Mouse (Mus musculus): ENCODE data around the gene Proser1. TPM values are rescaled to one million over a fixed set of nuclear protein-coding genes. Genes with fewer than 3 reads are reported as not detected.

Proser1 gene
- 13.7 and 18.7 TPM in 2 replicates for polyA plus RNA-seq (2014; fragmentation: Nextera tagmentation; extraction: Ambion mirVana)

DNA sequence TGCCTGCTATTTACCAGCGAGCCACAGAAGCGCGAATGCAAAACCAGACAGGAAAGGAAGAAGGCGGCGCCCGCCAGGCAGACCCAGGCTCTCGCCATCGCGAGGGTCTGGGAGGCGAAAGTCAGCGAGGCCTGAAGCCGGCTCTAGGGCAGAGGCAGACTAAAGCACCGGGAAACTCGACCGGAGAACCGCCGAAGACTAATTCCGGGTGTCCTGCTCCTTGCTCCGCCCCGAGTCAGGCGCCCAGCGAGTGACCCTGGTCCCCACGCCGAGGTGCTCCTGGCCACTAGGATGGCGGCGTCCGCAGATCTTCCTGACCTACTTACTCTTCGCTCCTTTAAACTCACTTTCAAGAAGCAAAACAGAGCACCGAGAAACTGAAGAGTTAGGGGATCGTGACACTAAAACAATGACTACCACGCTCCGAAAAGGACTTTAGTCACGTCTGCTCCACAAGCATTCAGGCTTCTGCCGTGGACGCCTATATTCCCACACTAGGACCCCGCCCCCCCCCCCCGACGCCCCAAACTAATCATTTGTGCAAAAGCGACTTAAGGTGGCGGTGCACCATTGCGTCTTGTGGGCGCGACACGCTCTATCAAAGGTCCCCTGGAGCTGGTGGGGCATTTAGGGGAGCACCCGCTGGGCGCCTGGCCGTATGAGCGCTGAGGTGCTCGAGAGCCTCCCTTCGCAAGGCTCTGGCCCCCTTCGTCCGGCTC, at the start of gene Proser1, which contains the start of gene Nhlrc3:
Proser1 (plus strand) TSS at position 621 of the 719 bp plus-strand sequence.
Nhlrc3 (minus strand) TSS at position 287 of the 719 bp plus-strand sequence.
- H3K27me3 ChIP-seq (replicated peaks; ENCODE audit: control insufficient read depth, insufficient read depth, low read length): no peaks in the 10 kb centered on the region
- H3K9me3 ChIP-seq (replicated peaks; ENCODE audit: control insufficient read depth, low read length): no peaks in the 10 kb centered on the region
- H3K4me1 ChIP-seq (ENCODE audit: control insufficient read depth, insufficient read depth, low read length): peaks cover 26% of the 10 kb centered on the region
- WGBS: under 1% methylated on average over 48 of the region's 52 CpGs
- peak within 1 kb of the TSS; percentile 91 for H3K27ac ChIP-seq (ENCODE audit: low read depth, low read length)
- peak; percentile 99 for ATAC-seq
- H3K4me2 ChIP-seq (ENCODE audit: low read length): peak within 1 kb of the TSS; percentile 82
- peaks cover 22% of the 10 kb centered on the region for H3K36me3 ChIP-seq (ENCODE audit: control insufficient read depth, insufficient read depth, low read length)
- peak within 1 kb of the TSS; percentile 93 for H3K4me3 ChIP-seq (ENCODE audit: low read depth, low read length)
- peak within 1 kb of the TSS; percentile 90 for H3K9ac ChIP-seq (ENCODE audit: low read length)
- peak; percentile 99 for DNase-seq (ENCODE audit: low spot score)

DNA sequence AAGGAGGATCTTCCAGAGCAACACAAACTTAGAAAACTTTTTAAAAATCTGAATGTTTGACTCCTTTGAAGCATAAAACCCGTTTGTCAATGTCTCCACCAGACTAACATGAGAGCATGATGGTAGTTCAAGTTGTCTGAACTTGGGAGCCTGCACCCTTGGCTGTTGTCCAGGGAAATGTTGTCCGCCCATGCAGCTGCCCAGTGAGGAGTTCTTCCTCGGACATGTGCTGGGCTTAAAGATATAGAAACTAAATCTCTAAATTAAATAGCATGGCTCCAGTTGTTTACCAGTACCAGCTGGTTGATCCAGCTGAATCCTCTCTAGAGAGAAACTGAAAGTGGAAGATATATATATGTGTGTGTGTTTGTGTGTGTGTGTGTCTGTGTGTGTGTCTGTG, 49.5 kb upstream of the Proser1 start:
- H3K27me3 ChIP-seq (replicated peaks; ENCODE audit: control insufficient read depth, insufficient read depth, low read length): no peaks in the 10 kb centered on the region
- no peak overlapping the region for H3K4me2 ChIP-seq (ENCODE audit: low read length)
- ATAC-seq: no peak
- H3K9me3 ChIP-seq (replicated peaks; ENCODE audit: control insufficient read depth, low read length): no peaks in the 10 kb centered on the region
- H3K36me3 ChIP-seq (ENCODE audit: control insufficient read depth, insufficient read depth, low read length): no peaks in the 10 kb centered on the region
- H3K27ac ChIP-seq (ENCODE audit: low read depth, low read length): no peak overlapping the region
- H3K4me3 ChIP-seq (ENCODE audit: low read depth, low read length): no peak overlapping the region
- DNase-seq (ENCODE audit: low spot score): no peak
- H3K4me1 ChIP-seq (ENCODE audit: control insufficient read depth, insufficient read depth, low read length): 0 out of 2 replicates have a peak, but pooled peaks cover 5% of the 10 kb centered on the region
- H3K9ac ChIP-seq (ENCODE audit: low read length): no peak overlapping the region
- WGBS: 67% methylated on average over 3 of the region's 3 CpGs

DNA sequence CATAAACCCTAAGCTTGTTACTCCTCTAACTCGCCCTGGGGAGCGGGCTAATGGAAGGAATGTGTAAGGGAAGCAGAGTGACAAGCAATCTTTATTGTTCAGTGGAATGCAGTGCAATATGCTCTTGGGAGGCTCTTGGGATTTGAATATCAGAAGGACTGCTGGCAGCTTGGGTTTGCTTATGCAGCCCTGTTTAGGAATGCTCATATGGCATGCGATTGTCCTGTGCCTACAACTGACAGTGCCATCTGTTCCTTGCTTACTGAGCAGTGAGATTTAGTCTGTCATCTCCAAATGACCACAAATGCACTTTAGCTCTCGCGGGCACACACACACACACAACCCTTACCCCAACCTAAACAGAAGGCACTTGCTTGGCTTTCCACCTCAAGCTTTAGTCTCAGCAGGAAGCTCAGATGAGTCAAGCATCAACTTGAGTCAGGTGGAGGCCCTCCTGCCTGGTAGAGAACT, 47.4 kb upstream of the Proser1 start:
- Histone ChIP-seq H3K9ac (ENCODE audit: low read length) (no peak overlapping the region), H3K27me3 (replicated peaks; ENCODE audit: control insufficient read depth, insufficient read depth, low read length) (no peaks in the 10 kb centered on the region), H3K4me3 (ENCODE audit: low read depth, low read length) (no peak overlapping the region), H3K27ac (ENCODE audit: low read depth, low read length) (0 out of 2 replicates have a peak overlapping the region, but pooled peaks have one; percentile 4), H3K4me1 (ENCODE audit: control insufficient read depth, insufficient read depth, low read length) (0 out of 2 replicates have a peak, but pooled peaks cover 5% of the 10 kb centered on the region), H3K36me3 (ENCODE audit: control insufficient read depth, insufficient read depth, low read length) (no peaks in the 10 kb centered on the region), H3K9me3 (replicated peaks; ENCODE audit: control insufficient read depth, low read length) (no peaks in the 10 kb centered on the region), H3K4me2 (ENCODE audit: low read length) (no peak overlapping the region)
- WGBS: 36% methylated on average over 5 of the region's 5 CpGs
- peak; percentile 77; the same call in 1 of the 2 replicates for ATAC-seq
- peak; percentile 72 for DNase-seq (ENCODE audit: low spot score)

DNA sequence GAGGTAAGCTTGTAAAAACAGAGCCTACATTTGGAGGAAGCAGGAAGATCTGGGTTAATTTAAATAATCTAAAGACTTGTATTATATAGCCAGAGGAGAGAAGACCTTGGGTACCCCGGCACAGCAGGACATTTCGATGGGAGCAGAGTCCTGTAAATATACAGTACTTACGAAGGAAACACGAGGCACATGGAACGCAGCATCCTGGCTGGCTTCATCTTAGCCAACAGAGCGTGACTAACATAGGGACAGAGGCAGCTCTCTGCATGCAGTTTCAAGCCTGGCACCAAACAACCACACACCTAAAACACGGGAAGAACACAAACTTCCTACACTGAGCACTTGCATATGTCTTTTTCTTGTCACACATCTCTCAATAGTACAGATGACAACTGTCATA, 45.8 kb upstream of the Proser1 start:
- no peak for ATAC-seq
- no peaks in the 10 kb centered on the region for H3K9me3 ChIP-seq (replicated peaks; ENCODE audit: control insufficient read depth, low read length)
- no peak overlapping the region for H3K9ac ChIP-seq (ENCODE audit: low read length)
- WGBS: 82% methylated on average over 7 of the region's 7 CpGs
- H3K4me3 ChIP-seq (ENCODE audit: low read depth, low read length): no peak overlapping the region
- H3K27me3 ChIP-seq (replicated peaks; ENCODE audit: control insufficient read depth, insufficient read depth, low read length): no peaks in the 10 kb centered on the region
- H3K4me1 ChIP-seq (ENCODE audit: control insufficient read depth, insufficient read depth, low read length): 0 out of 2 replicates have a peak, but pooled peaks cover 5% of the 10 kb centered on the region
- no peaks in the 10 kb centered on the region for H3K36me3 ChIP-seq (ENCODE audit: control insufficient read depth, insufficient read depth, low read length)
- no peak overlapping the region for H3K4me2 ChIP-seq (ENCODE audit: low read length)
- H3K27ac ChIP-seq (ENCODE audit: low read depth, low read length): no peak overlapping the region
- DNase-seq (ENCODE audit: low spot score): no peak

DNA sequence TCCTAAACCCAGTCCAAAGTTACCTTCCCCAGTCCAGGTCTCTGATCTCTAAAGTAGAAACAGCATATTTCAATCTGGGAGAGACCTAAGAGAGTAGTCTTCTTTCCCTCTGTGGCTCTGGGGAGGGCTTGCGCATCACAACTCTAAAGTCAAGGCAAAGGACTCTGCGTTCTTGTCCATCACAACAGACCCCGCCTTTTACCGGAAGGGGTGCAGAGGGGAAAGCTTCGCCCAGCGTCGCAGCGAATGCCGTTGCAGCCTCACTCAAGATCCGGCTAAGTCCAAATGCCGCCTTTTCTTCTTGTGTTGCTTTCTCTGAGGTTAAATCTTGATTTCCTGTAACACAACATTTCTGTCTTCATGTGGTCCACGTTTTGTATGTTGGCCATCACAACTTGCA, 41.8 kb upstream of the Proser1 start:
- Histone ChIP-seq H3K9ac (ENCODE audit: low read length) (no peak overlapping the region), H3K27ac (ENCODE audit: low read depth, low read length) (no peak overlapping the region), H3K27me3 (replicated peaks; ENCODE audit: control insufficient read depth, insufficient read depth, low read length) (no peaks in the 10 kb centered on the region), H3K4me2 (ENCODE audit: low read length) (no peak overlapping the region), H3K4me3 (ENCODE audit: low read depth, low read length) (no peak overlapping the region), H3K36me3 (ENCODE audit: control insufficient read depth, insufficient read depth, low read length) (no peaks in the 10 kb centered on the region), H3K4me1 (ENCODE audit: control insufficient read depth, insufficient read depth, low read length) (no peaks in the 10 kb centered on the region), H3K9me3 (replicated peaks; ENCODE audit: control insufficient read depth, low read length) (no peaks in the 10 kb centered on the region)
- ATAC-seq (no peak), DNase-seq (ENCODE audit: low spot score) (no peak)
- 89% methylated on average over 12 of the region's 12 CpGs for WGBS

DNA sequence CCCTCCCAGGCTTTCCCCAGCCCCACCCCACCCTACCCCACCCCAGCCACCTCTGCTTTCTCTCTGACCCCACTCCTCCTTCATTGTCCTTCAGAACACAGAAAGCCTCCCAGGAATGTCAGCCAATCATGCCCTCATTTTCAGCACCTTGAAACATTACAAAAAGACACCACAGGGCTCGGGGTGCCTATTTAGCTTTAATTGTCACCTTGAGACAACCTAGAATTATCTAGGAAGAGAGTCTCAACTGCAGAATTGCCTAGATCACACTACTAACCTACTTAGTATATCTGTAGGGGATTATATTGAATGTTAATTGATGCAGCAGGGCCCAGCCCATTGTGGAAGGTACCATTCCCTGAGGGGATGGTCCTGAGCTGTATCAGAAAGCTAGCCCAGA, 40.8 kb upstream of the Proser1 start:
- H3K4me3 ChIP-seq (ENCODE audit: low read depth, low read length): no peak overlapping the region
- no peak overlapping the region for H3K4me2 ChIP-seq (ENCODE audit: low read length)
- no peak overlapping the region for H3K27ac ChIP-seq (ENCODE audit: low read depth, low read length)
- H3K9ac ChIP-seq (ENCODE audit: low read length): no peak overlapping the region
- no peak for ATAC-seq
- WGBS: 23% methylated on average over 1 of the region's 1 CpGs
- no peaks in the 10 kb centered on the region for H3K27me3 ChIP-seq (replicated peaks; ENCODE audit: control insufficient read depth, insufficient read depth, low read length)
- no peaks in the 10 kb centered on the region for H3K4me1 ChIP-seq (ENCODE audit: control insufficient read depth, insufficient read depth, low read length)
- DNase-seq (ENCODE audit: low spot score): no peak
- no peaks in the 10 kb centered on the region for H3K36me3 ChIP-seq (ENCODE audit: control insufficient read depth, insufficient read depth, low read length)
- H3K9me3 ChIP-seq (replicated peaks; ENCODE audit: control insufficient read depth, low read length): no peaks in the 10 kb centered on the region

DNA sequence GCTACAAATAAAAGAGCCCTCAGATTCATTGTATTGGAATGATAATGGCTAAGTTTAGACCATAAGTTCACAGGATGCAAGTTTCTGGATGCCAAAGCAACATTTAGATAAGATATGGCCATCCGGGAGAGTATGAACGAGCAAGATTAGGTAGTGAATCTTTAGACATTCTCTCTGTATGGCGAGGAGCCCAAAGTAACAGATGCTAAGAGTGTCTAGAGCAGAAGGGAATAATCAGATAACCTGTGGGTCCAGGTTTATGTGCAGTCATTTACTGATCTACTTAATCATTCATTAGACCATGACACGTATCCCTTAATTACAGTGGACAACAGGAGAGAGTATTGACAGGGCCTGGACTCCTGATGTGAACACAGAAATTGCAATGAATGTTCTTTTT, 39.9 kb upstream of the Proser1 start:
- Histone ChIP-seq H3K4me1 (ENCODE audit: control insufficient read depth, insufficient read depth, low read length) (no peaks in the 10 kb centered on the region), H3K4me2 (ENCODE audit: low read length) (no peak overlapping the region), H3K4me3 (ENCODE audit: low read depth, low read length) (no peak overlapping the region), H3K9ac (ENCODE audit: low read length) (no peak overlapping the region), H3K27ac (ENCODE audit: low read depth, low read length) (no peak overlapping the region), H3K9me3 (replicated peaks; ENCODE audit: control insufficient read depth, low read length) (no peaks in the 10 kb centered on the region), H3K27me3 (replicated peaks; ENCODE audit: control insufficient read depth, insufficient read depth, low read length) (no peaks in the 10 kb centered on the region), H3K36me3 (ENCODE audit: control insufficient read depth, insufficient read depth, low read length) (no peaks in the 10 kb centered on the region)
- DNase-seq (ENCODE audit: low spot score) (no peak), ATAC-seq (no peak)
- WGBS: 88% methylated on average over 4 of the region's 4 CpGs

DNA sequence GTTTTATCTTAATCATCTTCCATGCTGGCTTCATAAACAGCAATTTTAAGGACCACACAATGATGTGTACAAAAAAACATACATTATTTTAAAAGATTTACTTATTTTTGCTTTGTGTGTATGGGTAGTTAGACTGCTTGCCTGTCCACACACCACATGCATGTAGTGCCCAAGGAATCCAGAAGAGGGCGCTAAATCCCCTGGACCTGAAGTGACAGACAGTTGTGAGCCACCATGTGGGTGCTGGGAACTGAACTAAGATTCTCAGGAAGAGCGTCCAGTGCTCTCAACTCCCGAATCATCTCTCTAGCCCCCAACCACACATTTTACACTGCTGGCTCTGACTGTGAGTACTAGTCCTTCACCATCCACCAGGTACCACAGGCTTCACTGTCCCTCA, 28.9 kb upstream of the Proser1 start:
- no peak overlapping the region for H3K9ac ChIP-seq (ENCODE audit: low read length)
- H3K4me2 ChIP-seq (ENCODE audit: low read length): no peak overlapping the region
- DNase-seq (ENCODE audit: low spot score) (no peak), ATAC-seq (no peak)
- H3K27me3 ChIP-seq (replicated peaks; ENCODE audit: control insufficient read depth, insufficient read depth, low read length): no peaks in the 10 kb centered on the region
- no peak overlapping the region for H3K27ac ChIP-seq (ENCODE audit: low read depth, low read length)
- H3K36me3 ChIP-seq (ENCODE audit: control insufficient read depth, insufficient read depth, low read length): no peaks in the 10 kb centered on the region
- no peaks in the 10 kb centered on the region for H3K9me3 ChIP-seq (replicated peaks; ENCODE audit: control insufficient read depth, low read length)
- WGBS: 63% methylated on average over 3 of the region's 3 CpGs
- no peaks in the 10 kb centered on the region for H3K4me1 ChIP-seq (ENCODE audit: control insufficient read depth, insufficient read depth, low read length)
- no peak overlapping the region for H3K4me3 ChIP-seq (ENCODE audit: low read depth, low read length)

DNA sequence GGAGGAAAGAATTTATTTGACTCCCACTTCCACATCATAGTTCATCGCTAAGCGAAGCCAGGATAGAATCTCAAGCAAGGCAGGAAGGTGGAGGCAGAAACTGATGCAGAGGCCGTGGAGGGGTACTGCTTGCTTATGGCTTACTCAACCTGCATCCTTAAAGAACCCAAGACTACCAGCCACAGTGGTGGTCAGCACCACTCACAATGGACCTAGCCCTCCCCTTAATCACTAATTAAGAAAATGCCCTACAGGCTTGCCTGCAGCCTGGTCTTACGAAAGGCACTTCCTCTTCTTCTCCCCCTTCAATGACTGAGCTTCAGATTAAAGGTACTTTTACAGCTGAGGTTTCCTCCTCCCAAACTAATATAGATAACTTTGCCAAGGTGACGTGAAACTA, 26.9 kb upstream of the Proser1 start:
- ATAC-seq (no peak), DNase-seq (ENCODE audit: low spot score) (no peak)
- 55% methylated on average over 5 of the region's 5 CpGs for WGBS
- no peak overlapping the region for H3K4me2 ChIP-seq (ENCODE audit: low read length)
- H3K27me3 ChIP-seq (replicated peaks; ENCODE audit: control insufficient read depth, insufficient read depth, low read length): no peaks in the 10 kb centered on the region
- H3K4me3 ChIP-seq (ENCODE audit: low read depth, low read length): no peak overlapping the region
- H3K9me3 ChIP-seq (replicated peaks; ENCODE audit: control insufficient read depth, low read length): no peaks in the 10 kb centered on the region
- no peak overlapping the region for H3K9ac ChIP-seq (ENCODE audit: low read length)
- no peaks in the 10 kb centered on the region for H3K36me3 ChIP-seq (ENCODE audit: control insufficient read depth, insufficient read depth, low read length)
- H3K27ac ChIP-seq (ENCODE audit: low read depth, low read length): no peak overlapping the region
- no peaks in the 10 kb centered on the region for H3K4me1 ChIP-seq (ENCODE audit: control insufficient read depth, insufficient read depth, low read length)
